Mouse (Mus musculus) left cerebral cortex, postnatal 36 days (tissue): ENCODE data around the gene Mak. TPM values are rescaled to one million over a fixed set of nuclear protein-coding genes. Genes with fewer than 3 reads are reported as not detected.
"Not testable (repeated sequence)": the region's sequence is repeated elsewhere in the genome, so short reads cannot be mapped to it uniquely, and the experiment has no call there.

Experiments
- DNase-seq, 2 experiments: peaks; one replicate each; pipeline ENCODE4 v3.0.0; 2021 to 2022; ENCODE audit warnings: low spot score in 2 of 2, mixed read lengths in 1 of 2
- intact Hi-C: fragments of 180-260 bp; cut with DNase I; formaldehyde crosslinking; loops from one replicate; pipeline ENCODE4 v1.15.1; 2025
- total RNA-seq, 2 experiments: library from RNA; stranded (reverse); gene quantifications; 2 replicates each; pipeline ENCODE4 v1.2.3; 2021

Gene Mak
- total RNA-seq, 2 experiments from 2014 or later: 2.4 to 3.1 TPM

DNA sequence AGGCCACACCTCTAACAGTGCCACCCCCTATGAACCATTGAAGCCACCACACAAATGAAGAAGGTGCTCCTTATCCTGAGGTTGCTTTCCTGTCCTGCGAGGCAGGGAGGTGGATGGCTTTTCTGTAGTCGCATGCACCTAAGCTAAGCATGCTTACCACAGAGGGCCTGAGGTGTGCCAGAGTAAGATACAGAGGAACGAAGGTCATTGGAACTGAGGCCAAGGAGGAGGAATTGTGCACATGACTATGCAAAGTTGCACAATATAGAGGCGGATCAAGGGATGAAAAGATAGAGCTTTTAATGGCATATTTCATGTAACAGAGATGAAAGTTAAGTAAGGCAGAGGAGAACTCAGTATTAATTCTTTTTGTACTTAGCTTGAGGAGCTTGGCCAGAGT is 73.3 kb downstream of the Mak start:
- DNase-seq: no peak
- intact Hi-C loops: no loop called here

DNA sequence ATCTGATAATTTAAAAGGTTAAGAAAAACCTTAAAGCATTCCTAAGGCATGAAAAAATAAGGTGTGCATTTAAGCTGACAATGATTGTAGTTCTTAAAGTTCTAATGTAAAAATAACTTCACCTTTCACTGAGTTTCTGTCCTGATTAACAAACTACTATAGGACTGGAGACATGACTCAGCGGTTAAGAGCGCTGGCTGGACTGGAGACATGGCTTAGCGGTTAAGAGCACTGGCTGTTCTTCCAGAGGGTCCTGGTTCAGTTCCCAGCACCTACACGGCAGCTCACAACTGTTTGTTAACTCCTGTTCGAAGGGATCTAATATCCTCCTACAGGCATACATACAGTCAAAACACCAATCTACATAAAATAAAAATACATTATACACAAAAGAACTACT is 77.5 kb downstream of the Mak start:
- no peak for DNase-seq
- intact Hi-C loops: loop anchor here (5.0 kb wide), 1 partner anchor 235 kb away; no protein-coding TSS in a partner anchor

DNA sequence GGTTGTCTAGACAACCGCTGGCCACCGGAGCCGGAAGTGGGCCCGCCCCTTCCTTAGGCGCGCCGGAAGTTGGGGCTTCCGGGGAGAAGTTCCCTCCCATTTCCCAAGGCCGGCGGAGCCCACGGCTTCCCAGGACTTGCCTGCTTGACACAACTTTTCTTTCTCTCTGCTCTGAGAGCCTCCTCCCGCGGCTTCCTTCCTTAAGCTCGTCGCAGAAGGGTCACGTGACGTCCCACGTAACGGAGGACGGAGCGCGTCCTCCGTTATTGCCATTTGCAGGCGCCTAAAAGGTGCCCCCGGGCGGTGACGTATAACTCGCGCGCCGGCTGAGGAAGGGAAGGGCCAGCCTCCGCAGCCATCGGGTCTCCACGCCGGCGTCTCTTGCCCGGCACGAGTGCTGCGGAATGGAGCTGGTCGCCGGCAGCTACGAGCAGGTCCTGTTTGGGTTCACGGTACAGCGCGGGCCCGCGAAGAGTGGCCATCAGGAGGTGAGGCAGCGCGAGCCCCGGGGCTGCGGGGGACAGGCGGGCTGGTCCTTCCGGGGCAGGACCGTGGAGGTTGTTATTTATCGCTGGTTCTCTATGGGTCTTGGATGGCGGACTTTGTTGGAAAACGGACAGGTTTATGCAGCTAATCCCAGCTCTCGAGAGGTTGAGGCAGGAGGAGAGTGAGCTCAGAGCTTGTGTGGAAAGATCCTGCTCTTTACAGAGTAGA is 78.4 kb downstream of the Mak start, which contains the start of gene Pak1ip1:
Gene Pak1ip1, plus strand, starts transcription at position 98 of the 714 bp plus-strand sequence.
- intact Hi-C loops: loop anchor here (5.0 kb wide), 1 partner anchor 236 kb away; no protein-coding TSS in a partner anchor
- DNase-seq: peak; percentile 92 to 97

DNA sequence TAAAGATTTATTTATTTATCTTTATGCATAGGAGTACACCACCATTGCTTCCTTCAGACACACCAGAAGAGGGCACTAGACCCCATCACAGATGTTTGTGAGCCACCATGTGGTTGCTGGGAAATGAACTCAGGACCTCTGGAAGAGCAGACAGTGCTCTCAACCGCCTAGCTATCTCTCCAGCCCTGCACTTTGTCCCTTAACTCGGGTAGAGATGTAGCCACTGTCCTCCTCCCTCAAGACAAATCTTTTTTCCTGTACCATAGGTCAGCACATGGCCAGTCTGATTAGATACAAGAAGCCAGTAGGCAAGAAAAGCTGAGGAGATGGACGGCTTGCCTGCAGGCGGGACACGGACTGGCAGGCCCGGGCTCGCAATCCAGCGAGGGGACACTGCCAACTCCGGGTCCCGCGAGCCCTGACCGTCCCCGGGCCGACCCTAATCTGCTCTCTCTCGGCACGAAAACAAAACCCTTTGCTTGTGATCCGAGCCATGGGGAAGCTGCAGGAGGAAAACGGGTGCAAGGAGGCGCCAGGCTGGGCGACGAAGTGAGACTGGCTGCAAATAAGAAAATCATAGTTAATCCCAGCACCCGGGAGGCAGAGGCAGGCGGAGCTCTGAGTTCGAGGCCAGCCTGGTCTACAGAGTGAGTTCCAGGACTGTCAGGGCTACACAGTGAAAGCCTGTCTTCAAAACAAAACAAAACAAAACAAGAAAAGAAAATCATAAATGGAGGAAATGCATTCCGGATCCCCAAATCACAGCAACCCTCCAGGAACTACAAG is 79.2 kb downstream of the Mak start:
- intact Hi-C loops: loop anchor here (5.0 kb wide), 1 partner anchor 237 kb away; no protein-coding TSS in a partner anchor
- DNase-seq: peak in 1 of 2 experiments; percentile 45

DNA sequence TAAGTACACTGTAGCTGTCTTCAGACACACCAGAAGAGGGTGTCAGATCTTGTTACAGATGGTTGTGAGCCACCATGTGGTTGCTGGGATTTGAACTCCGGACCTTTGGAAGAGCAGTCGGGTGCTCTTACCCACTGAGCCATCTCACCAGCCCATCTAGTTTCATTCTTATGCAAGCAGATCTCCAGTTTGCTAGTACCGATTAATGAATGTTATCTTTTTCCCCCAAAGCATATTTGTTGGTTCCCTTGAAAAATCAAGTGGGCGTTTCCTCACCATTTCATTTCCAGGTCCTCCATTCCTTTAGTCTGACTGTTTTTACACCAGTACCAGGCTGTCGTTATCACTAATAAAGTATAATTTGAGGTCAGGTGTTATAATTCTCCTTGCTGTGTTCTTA is 81.0 kb downstream of the Mak start:
- intact Hi-C loops, DNase-seq: not testable (repeated sequence)

DNA sequence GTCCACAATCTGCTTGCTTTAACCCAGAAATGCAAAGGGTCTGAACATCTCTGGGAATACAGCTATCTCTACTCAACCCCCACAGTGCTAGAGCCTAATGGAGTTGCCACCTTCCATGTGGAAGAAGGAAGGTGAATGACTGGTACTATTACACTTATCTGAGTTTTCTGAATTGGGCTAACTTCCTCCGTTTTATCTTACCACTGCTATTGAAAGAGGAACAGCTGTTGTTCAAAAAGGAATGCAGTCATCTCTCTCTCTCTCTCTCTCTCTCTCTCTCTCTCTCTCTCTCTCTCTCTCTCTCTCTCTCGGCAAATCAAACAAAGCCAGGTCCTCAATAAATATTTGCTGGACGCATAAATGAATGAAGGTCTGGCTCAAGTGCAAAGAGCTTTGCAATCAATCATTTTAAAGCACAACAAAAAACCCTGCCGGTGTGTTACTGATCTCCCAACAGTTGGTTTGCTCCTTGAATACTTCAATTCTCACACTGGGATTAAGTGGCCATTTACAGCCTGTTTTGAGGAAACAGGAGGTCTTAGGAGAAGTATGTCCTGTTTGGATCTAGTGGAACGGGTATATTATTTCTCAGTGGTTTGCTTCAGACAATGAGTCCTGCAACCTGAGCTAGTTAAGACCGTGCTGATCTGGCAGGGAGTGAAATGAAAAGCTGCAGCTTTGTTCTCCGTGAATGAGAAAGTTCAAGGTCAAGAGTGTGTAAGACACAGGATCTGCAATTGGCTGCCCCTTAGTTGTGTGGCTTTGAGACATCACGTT is 84.8 kb downstream of the Mak start:
- no peak for DNase-seq
- intact Hi-C loops: no loop called here

DNA sequence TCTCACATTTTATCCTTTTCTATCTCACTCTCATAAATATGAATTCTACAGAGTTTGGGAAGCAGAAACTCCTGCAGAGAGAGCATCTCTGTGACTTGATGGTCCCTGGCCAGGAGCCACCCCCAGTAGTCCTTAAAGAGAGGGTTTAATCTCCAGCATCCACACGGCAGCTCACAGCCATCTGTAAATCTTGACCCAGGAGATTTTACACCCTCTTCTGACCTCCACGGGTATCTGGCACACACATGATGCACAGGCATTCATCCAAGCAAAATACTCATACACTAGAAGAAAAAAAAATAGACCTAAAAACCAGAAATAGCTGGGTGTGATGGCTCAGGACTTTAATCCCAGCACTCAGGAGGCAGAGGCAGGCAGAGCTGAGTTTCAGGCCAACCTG is 91.1 kb downstream of the Mak start:
- intact Hi-C loops: no loop called here
- no peak for DNase-seq

DNA sequence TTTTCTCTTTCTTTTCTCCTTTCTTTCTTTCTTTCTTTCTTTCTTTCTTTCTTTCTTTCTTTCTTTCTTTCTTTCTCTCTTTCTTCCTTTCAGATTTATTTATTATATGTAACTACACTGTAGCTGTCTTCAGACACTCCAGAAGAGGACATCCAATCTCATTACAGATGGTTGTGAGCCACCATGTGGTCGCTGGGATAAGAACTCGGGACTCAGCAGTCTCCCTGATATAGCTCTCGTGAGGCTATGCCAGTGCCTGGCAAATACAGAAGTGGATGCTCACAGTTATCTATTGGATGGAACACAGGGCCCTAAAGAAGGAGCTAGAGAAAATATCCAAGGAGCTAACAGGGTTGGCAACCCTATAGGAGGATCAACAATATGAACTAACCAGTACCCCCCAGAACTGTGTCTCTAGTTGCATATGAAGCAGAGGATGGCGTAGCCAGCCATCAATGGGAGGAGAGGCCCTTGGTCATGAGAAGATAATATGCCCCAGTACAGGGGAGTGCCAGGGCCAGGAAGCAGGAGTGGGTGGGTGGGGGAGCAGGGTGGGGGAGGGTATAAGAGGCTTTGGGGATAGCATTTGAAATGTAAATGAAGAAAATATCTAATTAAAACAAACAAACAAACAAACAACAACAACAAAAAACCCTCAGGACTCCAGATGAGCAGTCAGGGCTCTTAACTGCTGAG is 91.8 kb downstream of the Mak start:
- intact Hi-C loops: not testable (repeated sequence)

DNA sequence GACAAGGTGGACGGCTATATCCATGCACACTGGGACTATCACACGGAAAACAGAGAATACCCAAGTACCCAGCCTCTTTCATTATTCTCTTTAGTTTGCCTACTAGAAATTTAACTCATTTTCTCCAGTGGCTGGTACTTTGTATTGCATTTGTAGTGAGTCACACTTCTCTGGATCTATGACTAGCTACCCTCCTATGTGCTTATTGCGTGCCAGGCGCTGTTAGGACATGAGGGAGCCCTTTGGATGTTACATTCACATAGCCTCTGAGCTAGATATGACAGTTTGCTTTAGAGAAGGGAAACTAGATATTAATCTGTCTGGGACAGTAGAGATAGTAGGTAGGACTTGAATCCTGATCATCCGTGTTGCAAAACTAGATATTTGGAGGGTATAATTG is 93.4 kb downstream of the Mak start:
- intact Hi-C loops: no loop called here

More for the DNA sequence above, 91.8 kb downstream of the Mak start:
- DNase-seq: not testable (repeated sequence)

DNA sequence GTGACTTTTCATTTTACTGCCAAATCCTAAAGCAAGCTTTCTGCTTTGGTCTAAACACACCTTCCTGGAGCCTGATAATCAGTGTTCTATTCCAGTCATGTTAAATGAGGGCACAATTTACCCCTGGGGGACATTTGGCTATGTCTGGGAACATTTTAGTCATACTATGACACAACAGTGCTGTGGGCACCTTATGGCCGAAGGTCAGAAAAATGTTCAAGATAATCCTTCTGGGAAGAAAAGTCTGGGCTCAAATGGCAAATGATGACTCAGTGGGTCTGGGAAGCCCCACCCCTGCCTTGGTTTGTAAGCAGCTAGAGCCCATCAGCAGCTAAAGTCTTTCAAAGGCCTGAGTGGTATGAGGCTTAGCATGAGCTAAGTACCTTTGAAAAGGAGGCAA is 96.7 kb downstream of the Mak start:
- DNase-seq: no peak
- intact Hi-C loops: no loop called here

More for the DNA sequence above, 93.4 kb downstream of the Mak start:
- no peak for DNase-seq

DNA sequence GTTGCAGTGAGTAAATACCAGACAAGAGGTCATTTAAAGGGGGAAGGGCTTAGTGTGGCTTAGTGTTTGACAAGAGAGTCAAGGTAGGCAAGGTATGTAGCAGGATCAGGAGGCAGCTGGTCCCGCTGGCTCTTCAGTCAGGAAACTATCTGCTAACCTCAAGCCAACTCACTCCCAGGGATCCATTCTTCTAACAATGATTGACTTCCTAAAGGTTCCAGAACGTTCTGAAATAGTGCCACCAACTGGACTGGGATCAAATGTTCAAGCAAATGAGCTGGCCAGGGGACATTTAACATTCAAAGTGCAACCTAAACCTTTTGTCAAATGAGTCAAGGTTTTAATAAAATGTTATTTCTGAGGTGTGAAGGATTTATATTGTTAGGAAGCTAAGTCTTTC is 100.2 kb downstream of the Mak start:
- DNase-seq: no peak
- intact Hi-C loops: loop anchor here (5.0 kb wide), 1 partner anchor 132 kb away; no protein-coding TSS in a partner anchor

DNA sequence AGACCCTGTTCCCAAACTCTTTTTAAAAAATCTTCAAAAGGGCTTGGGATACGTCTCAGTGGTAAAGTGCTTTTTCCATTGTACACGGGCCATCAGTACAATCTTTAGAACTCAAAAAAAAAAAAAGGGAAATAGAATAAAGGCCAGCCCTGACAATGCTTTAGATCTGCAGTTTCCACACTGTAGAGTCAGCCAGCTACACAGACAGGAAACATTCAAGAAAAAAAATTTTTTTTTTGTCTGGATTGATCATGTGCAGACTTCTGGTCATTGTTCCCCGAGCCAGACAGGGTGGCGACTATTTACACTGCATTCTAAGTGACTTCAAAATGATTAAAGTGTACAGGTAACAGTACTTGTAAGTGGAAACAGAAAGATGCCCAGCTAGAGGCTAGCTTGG is 100.9 kb downstream of the Mak start:
- no peak for DNase-seq
- intact Hi-C loops: loop anchor here (5.0 kb wide), 1 partner anchor 131 kb away; no protein-coding TSS in a partner anchor

DNA sequence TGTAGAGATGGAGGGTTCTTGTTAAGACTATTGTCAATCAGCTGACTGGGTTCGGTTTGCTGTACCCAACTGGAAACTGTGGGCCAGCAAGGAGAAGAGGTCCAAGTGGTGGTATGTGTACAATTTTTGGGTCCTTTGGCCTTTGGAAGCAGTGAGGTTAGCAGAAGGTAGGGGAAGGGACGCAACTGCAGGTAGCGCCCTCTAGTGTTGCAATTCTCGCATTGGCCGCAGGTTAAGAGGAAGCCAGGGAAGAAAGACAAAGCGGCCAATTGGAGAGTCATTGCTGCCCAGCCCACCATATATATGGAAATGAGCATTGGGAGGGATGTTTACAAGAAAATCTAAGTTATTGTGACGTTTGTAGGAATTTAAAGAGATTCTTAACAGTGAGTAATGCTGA is 101.9 kb downstream of the Mak start:
- peak; percentile 11 to 15 for DNase-seq
- intact Hi-C loops: loop anchor here (5.0 kb wide), 1 partner anchor 130 kb away; no protein-coding TSS in a partner anchor

Other genes with a start within 250 kb of the Mak start
- gene Gcnt2, start 220.0 kb downstream of the Mak start, total RNA-seq: 10 to 100 TPM; 17.5 to 18.3 TPM
- gene Pak1ip1, start 78.7 kb downstream of the Mak start, total RNA-seq: 10 to 100 TPM; 41.3 to 44.2 TPM
- gene Tmem14c, start 63.4 kb downstream of the Mak start, total RNA-seq: 10 to 100 TPM; 57.9 to 60.8 TPM
- gene Gcm2, start 31.3 kb upstream of the Mak start, total RNA-seq: not detected
- gene Sycp2l, start 34.6 kb upstream of the Mak start, total RNA-seq: under 1 TPM in 1 of 2 experiments, not detected in 1; 0.25 TPM
- gene Elovl2, start 140.7 kb upstream of the Mak start, total RNA-seq: 10 to 100 TPM; 18.3 to 18.6 TPM
- gene Smim13, start 170.1 kb upstream of the Mak start, total RNA-seq: 100 to 1,000 TPM; 167 to 187 TPM
- not detected for gene Gm17364, start 194.3 kb upstream of the Mak start, total RNA-seq